Mouse (Mus musculus) left cerebral cortex, postnatal 25 days (tissue): ENCODE data around the gene Rgs6. TPM values are rescaled to one million over a fixed set of nuclear protein-coding genes. Genes with fewer than 3 reads are reported as not detected.

Experiments
- DNase-seq, 2 experiments: peaks; one replicate each; pipeline ENCODE4 v3.0.0; 2022; ENCODE audit warnings: low spot score in 2 of 2, mixed read lengths in 1 of 2
- intact Hi-C: fragments of 180-260 bp; cut with DNase I; formaldehyde crosslinking; loops from one replicate; pipeline ENCODE4 v1.15.1; 2025
- total RNA-seq, 2 experiments: library from RNA; stranded (reverse); gene quantifications; 2 replicates each; pipeline ENCODE4 v1.2.3; 2021

Rgs6 gene
- total RNA-seq, 2 experiments from 2014 or later = 79.3 to 85.9 TPM

DNA sequence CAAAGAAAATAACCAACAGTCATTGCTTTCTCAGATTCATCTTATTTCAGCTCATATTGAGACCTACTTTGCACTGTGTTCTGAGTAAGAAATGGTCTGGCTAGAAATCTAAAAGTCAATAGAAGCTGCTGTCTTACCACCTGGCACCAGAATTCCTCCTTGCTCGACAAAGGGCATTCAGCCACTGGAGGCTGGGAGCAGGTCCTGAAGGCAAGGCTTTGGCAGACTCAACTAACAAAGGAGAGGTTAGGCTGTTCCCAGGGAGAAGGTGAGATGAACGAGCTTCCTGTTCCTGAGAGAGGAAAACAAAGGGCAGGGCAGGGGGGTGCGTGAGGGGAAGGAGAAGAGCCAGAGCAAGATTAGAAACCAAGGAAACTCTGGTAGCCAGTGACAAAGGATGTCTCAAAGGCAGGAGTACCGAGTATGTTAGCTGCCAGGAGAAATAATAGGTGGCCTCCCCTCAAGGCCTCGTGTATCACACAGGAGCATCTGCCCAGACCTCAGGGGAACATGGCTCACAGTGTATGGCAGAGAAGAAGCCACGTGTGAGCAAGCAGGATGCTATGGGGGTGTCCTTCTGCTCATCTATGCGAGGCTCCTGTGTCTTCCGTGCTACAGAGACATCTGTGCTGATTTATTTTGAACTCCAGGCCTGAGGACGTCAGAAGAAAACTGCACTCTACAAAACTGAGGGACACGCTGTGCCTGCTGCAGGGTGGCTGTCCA lies 510.7 kb downstream of the Rgs6 start:
- peak in 1 of 2 experiments; percentile 28 for DNase-seq

GRCm38 (mm10) chr12:83099920-83100319 lies 511.8 kb downstream of the Rgs6 start:
- no peak for DNase-seq
- intact Hi-C loops = no loop called here

More for the DNA sequence above, 510.7 kb downstream of the Rgs6 start:
- intact Hi-C loops = no loop called here

GRCm38 (mm10) chr12:83100413-83100812 lies 512.3 kb downstream of the Rgs6 start:
- intact Hi-C loops = no loop called here
- DNase-seq = no peak

GRCm38 (mm10) chr12:83100848-83101247 lies 512.8 kb downstream of the Rgs6 start:
- no peak for DNase-seq
- intact Hi-C loops = no loop called here

DNA sequence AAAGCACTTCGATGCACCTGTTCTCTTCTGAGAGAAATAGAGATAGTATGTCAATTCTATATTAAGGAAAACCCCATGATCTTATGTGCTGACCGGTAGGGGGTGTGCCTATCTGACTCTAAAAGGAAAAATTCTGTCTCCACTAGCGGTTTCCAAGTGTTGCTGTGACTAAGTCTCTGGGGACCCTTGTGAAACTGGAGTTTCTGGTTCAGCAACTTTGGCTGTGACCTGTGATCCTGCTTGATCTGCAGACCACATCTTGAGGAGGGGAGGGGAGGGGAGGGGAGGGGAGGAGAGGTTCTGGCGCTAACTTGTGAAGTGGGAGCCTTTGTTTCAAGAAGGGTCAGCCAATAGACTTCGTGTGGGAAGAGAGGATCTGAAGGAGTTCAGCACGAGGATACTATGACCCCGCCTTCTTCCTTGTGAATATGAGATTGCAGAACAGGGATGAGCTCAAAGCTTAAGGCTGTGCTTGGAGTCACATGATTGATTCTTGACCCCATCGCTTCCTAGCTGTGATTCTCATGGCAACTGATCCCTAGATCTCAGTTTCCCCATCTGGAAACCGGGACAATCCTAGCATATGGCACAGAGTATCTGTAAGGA lies 517.5 kb downstream of the Rgs6 start:
- no peak for DNase-seq
- intact Hi-C loops = no loop called here

GRCm38 (mm10) chr12:83106120-83106517 lies 518.0 kb downstream of the Rgs6 start:
- intact Hi-C loops = no loop called here
- no peak for DNase-seq

GRCm38 (mm10) chr12:83109486-83109885 lies 521.4 kb downstream of the Rgs6 start:
- no peak for DNase-seq
- intact Hi-C loops = no loop called here

- peak in 1 of 2 experiments; percentile 35 for DNase-seq
- intact Hi-C loops = no loop called here
Observed at GRCm38 (mm10) chr12:83109891-83110630, 522.0 kb downstream of the Rgs6 start.

GRCm38 (mm10) chr12:83110711-83111110 lies 522.6 kb downstream of the Rgs6 start:
- DNase-seq = no peak
- intact Hi-C loops = no loop called here

- intact Hi-C loops = no loop called here
Observed at GRCm38 (mm10) chr12:83112283-83112682, 524.2 kb downstream of the Rgs6 start.

GRCm38 (mm10) chr12:83112901-83113628 lies 525.0 kb downstream of the Rgs6 start:
- no peak for DNase-seq
- intact Hi-C loops = no loop called here

More at GRCm38 (mm10) chr12:83112283-83112682, 524.2 kb downstream of the Rgs6 start:
- no peak for DNase-seq

GRCm38 (mm10) chr12:83113971-83114370 lies 525.9 kb downstream of the Rgs6 start:
- no peak for DNase-seq
- intact Hi-C loops = loop anchor here (1.0 kb wide), 1 partner anchor 388 kb away; no protein-coding TSS in a partner anchor

DNA sequence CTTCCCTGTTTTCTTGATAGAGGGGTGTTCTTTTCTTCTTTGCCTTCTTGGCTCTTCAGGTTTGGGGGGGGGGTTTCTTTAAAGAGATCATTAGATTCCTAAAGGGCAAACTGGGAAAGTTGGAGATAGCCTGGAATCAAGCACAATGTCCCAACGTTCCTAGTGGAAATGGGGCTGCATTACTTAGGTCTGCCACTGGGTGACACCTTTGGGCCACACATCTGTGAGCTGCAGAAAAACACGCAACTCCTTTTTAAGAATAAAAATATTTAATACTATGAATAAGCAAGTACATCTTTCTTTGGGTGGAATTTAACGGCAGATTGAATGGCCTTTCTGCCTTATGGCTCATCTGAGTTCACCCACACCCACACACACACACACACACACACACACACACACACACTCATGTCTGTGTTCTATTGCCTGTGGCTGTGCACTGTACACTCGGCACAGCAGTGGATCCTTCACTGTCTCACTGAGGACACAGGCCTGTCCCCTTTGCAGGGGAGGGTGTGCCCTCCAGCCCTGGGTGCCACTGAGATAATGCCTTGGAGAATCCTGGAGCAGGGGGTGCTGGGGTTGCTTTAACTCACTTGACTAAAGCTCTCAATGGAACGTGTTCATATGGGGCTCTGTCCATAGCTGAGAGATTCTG lies 526.4 kb downstream of the Rgs6 start:
- peak; percentile 67 to 77 for DNase-seq
- intact Hi-C loops = loop anchor here (1.0 kb wide), 1 partner anchor 388 kb away; no protein-coding TSS in a partner anchor

GRCm38 (mm10) chr12:83124111-83124510 lies 536.0 kb downstream of the Rgs6 start:
- intact Hi-C loops = loop anchor here (2.0 kb wide), 1 partner anchor 43 kb away; no protein-coding TSS in a partner anchor
- DNase-seq = no peak

DNA sequence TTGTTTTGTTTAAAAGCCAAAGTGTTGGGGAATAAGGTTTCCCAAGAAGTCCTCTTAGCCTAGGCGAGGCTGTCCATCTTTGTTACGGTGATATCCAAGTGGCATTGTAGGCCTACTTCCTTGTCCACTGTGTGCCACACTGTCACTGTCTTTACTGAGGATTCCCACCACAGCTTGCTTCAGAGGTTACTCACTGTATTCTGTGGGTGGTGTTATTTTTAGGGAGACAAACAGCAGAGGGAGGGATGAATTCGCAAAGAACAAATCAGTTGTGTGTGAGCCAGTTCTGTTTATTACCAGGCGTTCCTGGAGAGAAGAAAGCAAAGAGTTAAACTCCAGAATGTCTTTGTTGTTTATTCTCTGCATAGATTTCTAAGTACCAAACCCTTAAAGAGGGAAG lies 537.2 kb downstream of the Rgs6 start:
- peak in 1 of 2 experiments; percentile 55 for DNase-seq
- intact Hi-C loops = loop anchor here (2.0 kb wide), 1 partner anchor 42 kb away; no protein-coding TSS in a partner anchor

- intact Hi-C loops = no loop called here
- DNase-seq = no peak
Observed at GRCm38 (mm10) chr12:83126923-83127322, 538.8 kb downstream of the Rgs6 start.

- DNase-seq = no peak
- intact Hi-C loops = no loop called here
Observed at GRCm38 (mm10) chr12:83127955-83128354, 539.9 kb downstream of the Rgs6 start.

DNA sequence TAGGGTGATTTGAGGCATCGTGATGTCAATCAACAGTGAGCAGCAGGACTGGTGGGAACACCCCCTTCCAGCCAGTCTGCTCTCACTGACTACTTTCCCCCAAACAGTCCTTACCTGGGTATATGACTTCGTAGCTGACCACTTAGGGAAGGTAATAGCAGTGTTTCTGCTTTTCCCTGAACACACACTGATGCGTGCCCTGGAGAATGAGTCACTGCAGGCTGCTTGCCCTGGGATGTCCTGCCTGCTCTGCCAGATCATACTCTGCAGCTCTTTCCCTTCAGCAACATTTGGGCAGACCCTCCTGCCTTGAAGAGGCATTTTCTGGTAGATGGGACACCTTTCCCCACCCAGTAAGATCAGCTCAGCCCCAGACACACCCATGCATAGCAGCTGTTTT lies 540.5 kb downstream of the Rgs6 start:
- intact Hi-C loops = no loop called here

GRCm38 (mm10) chr12:83131405-83131804 lies 543.3 kb downstream of the Rgs6 start:
- intact Hi-C loops = no loop called here
- no peak for DNase-seq

More for the DNA sequence above, 540.5 kb downstream of the Rgs6 start:
- no peak for DNase-seq
